Mouse (Mus musculus) bone marrow, adult 2 months (tissue): ENCODE measurements around the gene Tnpo1.

Experiments
- CTCF ChIP-seq: fragments of 200-500 bp; IDR thresholded peaks from 2 replicates; pipeline ENCODE4 v1.5.1; 2011; ENCODE audit warnings: low read length, control low read depth; ENCODE audit not compliant: control insufficient read depth, insufficient read depth
- POLR2A ChIP-seq: fragments of 200-500 bp; IDR thresholded peaks from 2 replicates; pipeline ENCODE4 v1.6.1; 2011; ENCODE audit warnings: low read depth, mild to moderate bottlenecking, control low read depth, low read length, borderline replicate concordance; ENCODE audit not compliant: control insufficient read depth

GRCm38 (mm10) chr13:98890871-98891219 lies 35.3 kb downstream of the Tnpo1 start:
- TF ChIP-seq CTCF (no peak), POLR2A (peak; percentile 67; the same call in 1 of the 2 replicates)
